Mouse (Mus musculus): ENCODE data around the gene Olfr750.

The Olfr750 gene

DNA sequence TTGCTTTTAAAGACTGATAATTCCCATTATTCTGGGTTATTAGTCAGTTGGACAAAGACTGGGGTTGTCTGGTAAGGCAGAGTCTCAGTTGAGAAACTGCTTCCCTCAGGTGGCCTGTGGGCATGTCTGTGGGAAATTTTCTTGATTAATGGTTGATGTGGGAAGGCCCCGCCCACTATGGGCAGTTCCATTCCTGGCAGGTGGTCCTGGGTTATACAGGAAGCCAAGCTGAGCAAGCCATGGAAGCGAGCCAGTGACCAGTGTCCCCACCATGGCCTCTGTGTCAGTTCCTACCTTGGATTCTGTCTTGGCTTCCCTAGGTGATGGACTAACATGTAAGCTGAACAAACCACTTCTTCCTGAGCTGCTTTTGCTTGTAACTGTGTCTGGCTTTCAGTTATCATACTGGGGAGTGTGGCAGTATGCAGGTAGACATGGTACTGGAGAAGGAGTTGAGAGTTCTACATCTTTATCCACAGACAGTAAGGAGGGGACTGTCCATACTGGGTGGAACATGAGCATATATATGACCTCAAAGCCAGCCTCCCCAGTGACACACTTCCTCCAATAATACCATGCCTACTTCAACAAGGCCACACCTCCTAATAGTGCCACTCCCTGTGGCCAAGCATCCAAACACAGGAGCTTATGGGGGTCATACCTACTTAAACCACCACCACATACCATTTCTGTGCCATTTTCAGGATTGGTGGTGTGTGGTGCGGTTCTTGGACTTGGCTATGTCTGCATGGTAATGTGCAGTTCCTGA is 46.7 kb downstream of the Olfr750 start:
- DNase-seq (ENCODE audit: low read depth, low spot score) = no peak

DNA sequence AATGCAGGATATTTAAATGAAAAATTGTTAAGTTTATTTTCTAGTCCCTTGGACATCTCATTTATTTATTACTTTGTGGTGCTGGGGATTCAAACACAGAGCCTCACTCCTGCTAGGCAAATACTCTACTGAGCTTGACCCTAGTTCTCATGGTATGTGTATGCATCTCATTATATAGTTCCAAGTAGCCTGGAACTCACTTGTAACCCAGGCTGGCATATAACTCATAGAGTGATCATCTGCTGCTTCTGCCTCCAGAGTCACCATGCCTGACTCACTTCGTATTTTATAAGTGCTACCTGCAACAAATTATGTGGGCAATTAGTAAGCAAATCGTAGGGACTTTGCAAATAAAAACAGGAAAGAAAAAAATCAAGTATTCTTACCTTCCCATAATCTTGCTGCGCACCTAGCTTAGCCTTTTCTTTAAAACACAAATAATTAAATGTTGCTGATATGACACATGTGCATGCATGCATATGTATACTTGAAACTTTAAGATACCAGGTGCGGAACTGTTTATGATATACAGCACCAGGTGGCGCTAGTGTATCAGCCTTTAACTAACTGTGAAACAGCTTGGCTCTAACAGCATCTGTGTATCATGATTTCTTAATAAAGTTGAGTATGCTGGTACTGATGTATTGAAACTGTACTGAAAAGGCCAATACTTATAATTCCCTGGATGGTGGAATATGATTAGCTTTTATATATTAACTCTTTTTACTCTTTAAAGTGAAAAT is 47.7 kb downstream of the Olfr750 start:
- peak; percentile 14 for DNase-seq (ENCODE audit: low read depth, low spot score)

DNA sequence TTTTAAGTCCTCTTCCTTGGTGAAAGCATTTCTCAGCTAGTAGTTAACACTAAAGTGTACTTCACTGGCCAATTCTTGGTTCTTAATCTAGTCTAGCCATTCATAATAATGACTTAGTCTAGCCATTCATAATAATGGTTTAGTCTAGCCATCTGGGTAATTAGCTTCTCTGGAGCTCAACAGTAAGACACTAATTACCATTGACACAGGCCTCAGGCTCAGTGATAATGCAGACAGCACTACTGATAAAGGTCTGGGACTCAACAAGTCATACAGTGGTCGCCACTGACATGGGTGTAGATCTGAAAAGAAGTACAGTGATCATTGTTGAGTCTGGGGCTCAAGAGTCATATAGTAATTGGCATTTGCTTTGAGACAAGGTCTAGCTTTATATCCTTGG is 49.4 kb downstream of the Olfr750 start:
- no peak for DNase-seq (ENCODE audit: low read depth, low spot score)

DNA sequence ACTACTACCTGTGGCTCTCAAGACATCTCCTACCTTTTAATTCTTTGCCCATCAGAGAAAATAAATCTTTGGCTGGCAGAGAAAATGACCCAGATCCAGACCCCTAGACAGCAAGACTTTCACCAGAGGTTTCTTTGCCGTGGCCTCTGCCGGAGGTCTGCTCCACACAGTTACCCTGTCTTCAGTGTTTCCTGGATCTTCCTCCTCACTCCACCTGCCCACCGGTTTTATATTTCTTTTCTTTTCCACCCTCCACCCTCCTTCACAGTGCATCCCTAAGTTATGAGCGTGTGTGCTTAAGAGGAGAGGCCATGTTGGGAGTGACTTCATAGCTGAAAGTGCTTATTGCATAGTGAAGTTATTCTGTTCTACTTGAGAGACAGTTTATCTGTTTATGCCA is 50.8 kb downstream of the Olfr750 start:
- DNase-seq (ENCODE audit: low read depth, low spot score) = no peak

DNA sequence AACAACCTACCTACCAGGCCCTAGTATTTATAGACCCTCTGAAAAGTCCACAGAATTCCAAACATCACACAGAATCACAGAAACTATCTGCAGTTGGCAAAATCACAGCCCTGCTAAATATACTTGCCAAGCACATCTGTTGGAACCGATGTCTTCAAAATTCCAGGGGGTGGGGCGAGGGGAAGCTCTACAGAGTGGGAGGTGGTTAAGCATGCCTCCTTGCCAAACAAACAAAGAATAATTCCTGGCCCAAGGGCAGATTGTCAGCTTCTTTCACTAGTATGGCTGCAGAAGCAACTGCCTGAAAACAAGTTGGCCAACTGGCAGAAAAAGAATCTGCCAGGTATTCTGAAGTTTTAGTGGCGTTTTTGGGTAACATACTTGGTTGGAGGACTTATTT is 57.0 kb downstream of the Olfr750 start:
- no peak for DNase-seq (ENCODE audit: low read depth, low spot score)
